Mouse (Mus musculus) spleen, adult 18-20 months (tissue): ENCODE data around the gene Osbpl11.
"Not testable (repeated sequence)": the region's sequence is repeated elsewhere in the genome, so short reads cannot be mapped to it uniquely, and the experiment has no call there.

Experiments
- DNase-seq, 2 experiments: peaks; one replicate each; pipeline ENCODE4 v3.0.0; 2022; ENCODE audit warnings: mixed read lengths in 2 of 2

The Osbpl11 gene

DNA sequence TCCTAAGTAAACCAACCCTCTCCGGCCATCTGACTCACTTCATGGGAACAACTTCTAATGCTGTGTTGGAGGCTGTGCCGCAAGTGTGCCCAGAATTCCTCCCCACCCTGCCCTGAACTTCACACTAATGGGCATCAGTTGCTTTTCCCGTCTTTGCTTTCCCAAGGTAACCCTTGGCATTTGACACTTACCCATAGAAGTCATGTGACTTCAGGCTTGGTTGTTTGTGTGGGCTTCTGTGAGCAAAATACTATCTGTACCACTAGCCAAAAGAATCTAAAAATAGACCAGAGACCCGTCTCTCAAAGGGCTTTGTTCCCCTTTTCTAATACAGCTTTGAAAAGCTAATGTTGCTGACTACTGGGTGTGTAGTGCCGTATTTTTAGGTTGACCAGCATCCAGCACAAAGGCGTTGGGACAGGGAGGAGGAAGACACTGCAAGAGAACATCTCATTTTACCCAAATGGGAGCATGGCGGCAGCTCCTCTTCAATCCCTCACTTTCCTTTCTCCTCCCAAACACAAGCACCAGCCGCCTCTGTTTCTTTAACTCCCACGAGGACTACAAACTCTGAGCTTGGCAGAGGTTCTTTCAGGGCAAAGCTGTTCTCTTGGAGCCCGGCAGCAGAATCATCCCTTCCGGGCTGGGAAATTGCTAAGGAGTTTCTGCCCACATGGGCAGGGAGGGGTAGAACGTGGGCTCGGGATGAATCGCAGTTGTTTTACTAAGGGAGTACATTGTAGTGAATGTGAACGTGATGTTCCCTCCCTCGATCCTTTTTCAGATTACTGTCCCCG lies 6.4 kb upstream of the Osbpl11 start:
- DNase-seq = peak in 1 of 2 experiments; percentile 20

DNA sequence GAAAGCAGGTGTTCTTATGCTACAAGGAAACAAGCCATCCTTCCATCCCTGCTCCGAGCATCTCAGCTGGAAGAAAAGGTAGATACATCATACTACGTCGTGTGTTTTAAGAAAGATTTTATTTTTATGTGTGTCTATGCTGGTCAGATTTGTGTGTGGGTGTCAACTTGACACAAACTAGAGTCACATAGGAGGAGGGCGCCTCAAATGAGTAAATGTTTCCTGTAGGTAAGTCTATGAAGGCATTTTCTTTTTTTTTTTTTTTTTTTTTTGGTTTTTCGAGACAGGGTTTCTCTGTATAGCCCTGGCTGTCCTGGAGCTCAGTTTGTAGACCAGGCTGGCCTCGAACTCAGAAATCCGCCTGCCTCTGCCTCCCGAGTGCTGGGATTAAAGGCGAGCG lies 5.6 kb upstream of the Osbpl11 start:
- not testable (repeated sequence) for DNase-seq

DNA sequence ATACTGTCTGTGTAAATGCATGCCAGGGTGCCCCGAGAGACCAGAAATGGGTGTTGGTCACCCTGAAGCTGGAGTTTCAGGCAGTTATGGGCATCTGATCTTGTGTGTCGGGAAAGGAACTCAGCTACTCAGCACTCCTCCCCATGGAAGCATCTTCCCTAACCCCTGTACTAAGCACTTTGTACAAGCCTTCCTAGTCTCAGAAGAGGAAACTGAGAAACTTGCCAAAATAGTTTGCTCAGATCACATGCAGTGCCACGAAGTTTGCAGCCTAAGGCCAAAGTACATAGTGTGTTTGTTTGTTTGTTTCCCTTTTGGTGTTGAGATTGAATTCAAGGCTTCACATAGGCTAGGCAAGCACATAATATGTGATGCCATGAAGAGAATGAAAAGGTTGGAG lies 5.0 kb upstream of the Osbpl11 start:
- no peak for DNase-seq

DNA sequence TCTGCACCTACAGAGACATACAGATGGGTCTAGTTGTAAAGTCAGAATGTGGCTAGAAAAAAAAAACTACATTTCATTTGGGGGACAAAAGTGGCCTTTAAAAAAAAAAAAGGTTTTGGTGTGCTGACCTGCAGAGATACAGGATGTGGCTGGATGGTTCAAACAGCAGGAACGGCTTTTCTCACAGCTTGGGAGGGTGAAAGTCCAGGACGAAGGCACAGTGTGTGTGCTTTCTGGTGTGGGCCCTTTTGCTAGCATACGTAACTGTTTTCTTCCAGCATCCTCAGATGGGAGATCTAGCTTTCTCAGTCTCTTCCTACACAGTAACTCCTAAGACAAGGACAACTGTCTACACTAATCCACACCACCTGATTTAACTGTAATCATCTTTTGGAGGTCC lies 4.1 kb upstream of the Osbpl11 start:
- DNase-seq = no peak

GRCm38 (mm10) chr16:33185261-33186046 lies 583 bp downstream of the Osbpl11 start:
- DNase-seq = peak in 1 of 2 experiments; percentile 52

- DNase-seq = no peak
Measured at GRCm38 (mm10) chr16:33186134-33186533, 1.3 kb downstream of the Osbpl11 start.

- no peak for DNase-seq
Measured at GRCm38 (mm10) chr16:33188076-33188475, 3.2 kb downstream of the Osbpl11 start.

DNA sequence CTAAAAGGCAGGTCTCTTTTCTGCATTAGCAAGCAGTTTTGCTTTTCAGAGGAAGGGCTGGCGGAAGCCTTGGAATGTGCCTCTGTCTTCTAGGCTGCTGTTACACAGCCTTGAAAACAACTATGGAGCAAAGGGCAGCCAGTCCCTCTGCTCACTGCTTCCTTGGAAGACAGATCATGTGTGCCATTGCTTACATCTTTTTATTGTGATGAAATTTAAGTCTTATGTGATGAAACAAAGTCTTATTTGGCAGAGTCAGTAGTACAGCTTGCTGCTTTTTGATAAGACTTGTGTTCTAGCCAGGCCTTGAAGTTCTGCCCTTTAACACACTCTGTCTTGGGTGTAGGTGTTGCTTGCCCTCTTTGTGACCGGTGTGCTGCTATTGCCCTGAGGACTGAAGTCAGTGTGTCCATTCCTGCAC lies 6.8 kb downstream of the Osbpl11 start:
- DNase-seq = no peak

- DNase-seq = no peak
Measured at GRCm38 (mm10) chr16:33192280-33192679, 7.4 kb downstream of the Osbpl11 start.

- DNase-seq = peak; percentile 11 to 41
Measured at GRCm38 (mm10) chr16:33193649-33194048, 8.8 kb downstream of the Osbpl11 start.

DNA sequence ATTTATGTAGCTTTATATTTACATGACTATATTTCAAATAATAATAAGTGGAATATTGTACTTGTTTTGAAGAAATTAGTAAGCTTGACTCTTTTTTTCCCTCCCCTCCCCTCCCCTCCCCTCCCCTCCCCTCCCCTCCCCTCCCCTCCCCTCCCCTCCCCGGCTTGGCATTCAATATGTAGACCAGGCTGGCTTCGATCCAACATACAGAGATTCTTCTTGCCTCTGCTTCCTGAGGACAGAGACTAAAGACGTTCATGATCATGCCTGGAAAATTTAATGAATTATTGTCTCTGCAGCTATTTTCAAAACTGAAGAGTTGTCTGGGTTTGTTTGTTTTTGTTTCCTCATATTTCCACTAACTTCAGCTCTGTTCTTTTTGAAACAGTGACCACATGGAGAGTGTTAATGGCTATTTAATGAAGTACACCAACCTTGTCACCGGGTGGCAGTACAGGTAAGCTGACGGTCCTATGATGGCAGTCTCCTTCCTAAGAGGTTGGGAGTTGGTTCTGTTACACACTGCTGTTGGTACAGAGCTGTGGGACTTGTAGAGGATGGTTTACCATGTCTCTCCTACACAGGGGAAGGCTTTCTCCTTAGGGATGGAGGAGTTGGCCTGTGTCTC lies 10.9 kb downstream of the Osbpl11 start:
- DNase-seq = no peak

- DNase-seq = no peak
Measured at GRCm38 (mm10) chr16:33196578-33196977, 11.7 kb downstream of the Osbpl11 start.

DNA sequence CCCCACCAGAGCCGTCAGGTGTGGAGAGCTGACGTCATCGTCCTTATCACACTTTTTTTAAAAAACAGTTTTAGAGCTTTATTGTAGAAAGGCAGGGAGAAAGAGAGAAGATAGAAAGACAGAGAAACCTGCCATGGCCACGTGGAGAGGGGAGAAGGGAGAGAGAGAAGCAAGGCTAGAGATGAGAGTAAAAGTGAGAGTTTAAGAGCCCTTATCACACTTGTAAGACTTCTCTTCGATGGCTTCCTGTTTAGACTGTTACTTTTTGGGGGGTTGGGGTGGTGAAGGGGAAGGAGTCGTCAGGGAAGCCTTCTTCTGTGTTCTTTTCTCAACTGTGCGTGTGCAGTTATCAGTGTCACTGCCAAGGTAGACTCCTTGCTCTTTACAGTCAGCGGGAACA lies 15.7 kb downstream of the Osbpl11 start:
- no peak for DNase-seq

GRCm38 (mm10) chr16:33210812-33211211 lies 25.9 kb downstream of the Osbpl11 start:
- DNase-seq = no peak

GRCm38 (mm10) chr16:33216313-33217003 lies 31.6 kb downstream of the Osbpl11 start:
- no peak for DNase-seq

DNA sequence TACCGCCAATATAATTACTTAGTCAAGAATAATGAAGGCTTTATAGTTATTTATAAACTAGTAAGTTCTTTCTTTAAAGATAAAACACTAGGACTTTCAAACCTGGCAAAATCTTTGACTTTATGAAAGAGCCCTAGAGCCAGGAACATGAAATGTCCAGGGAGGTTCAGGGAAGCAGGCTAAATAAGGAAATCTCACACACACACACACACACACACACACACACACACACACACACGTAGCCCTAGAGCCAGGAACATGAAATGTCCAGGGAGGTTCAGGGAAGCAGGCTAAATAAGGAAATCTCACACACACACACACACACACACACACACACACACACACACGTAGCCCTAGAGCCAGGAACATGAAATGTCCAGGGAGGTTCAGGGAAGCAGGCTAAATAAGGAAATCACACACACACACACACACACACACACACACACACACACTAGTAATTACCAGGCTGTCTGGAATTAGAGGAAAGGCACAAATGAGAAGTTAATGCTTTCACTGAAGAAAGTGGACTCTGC lies 32.7 kb downstream of the Osbpl11 start:
- DNase-seq = not testable (repeated sequence)

- DNase-seq = no peak
Measured at GRCm38 (mm10) chr16:33222482-33222881, 37.6 kb downstream of the Osbpl11 start.

DNA sequence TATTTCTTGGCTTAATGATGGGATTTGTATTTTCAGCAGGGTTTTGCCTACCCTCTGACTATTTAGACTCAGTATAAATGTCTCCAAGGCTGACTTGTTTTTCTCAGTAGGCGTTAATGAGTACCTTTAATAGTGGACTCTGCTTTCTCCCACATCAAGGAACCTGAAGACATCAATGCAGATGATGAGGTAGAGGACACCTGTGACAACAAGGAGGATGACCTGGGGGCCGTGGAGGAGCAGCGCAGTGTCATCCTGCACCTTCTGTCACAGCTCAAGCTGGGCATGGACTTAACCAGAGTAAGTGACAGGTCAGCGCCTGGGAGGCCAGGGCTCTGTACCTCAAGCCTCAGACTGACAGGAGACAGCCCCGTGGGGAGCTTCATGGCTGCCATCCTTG lies 39.5 kb downstream of the Osbpl11 start:
- DNase-seq = no peak

- DNase-seq = no peak
Measured at GRCm38 (mm10) chr16:33234128-33234527, 49.3 kb downstream of the Osbpl11 start.

DNA sequence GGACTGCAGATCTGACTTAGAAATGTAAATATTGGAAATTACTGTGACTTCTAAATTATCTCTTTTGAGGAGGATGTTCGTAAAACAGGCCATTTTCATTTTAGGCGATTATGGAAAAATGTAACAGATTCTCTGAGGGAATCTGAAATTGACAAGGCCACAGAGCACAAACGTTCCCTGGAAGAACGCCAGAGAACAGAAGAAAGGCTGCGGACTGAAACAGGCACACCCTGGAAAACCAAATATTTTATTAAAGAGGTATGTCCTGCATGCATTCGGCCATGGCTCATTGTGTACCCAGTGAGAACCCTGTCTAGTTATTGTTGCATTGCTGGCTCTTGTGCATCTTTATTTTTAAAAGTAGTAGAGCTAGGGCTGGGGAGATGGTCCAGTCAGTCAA lies 51.3 kb downstream of the Osbpl11 start:
- DNase-seq = no peak

- no peak for DNase-seq
Measured at GRCm38 (mm10) chr16:33239305-33239704, 54.4 kb downstream of the Osbpl11 start.

DNA sequence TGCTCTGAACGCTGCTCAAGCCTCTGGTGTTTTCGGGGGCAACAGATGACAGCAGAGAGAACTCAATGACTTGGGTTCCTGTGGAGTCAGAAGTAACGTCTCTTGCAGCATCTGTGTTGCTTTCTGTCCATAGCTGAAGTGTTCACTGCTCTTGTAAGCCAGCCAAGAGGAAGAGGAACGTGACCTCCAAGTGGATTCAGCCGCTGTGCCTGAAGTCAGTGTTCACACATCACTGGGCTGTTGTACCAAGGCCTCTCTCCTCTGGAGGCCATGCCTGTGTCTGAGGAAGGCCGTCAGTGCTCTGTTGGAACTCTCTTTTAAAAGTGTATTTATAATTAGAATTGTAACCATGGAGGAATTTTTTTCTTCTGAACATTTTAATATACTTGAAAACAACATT lies 57.2 kb downstream of the Osbpl11 start:
- DNase-seq = no peak
